Mouse (Mus musculus) bone marrow, adult 2 months (tissue): ENCODE measurements around the gene Tmprss9. TPM values are rescaled to one million over a fixed set of nuclear protein-coding genes. Genes with fewer than 3 reads are reported as not detected.

Source experiments
- H3K27ac ChIP-seq: fragments of 200-500 bp; 2 replicates; pipeline ENCODE4 v1.5.1; 2012; ENCODE audit warnings: low read depth, mild to moderate bottlenecking, control low read depth, inconsistent platforms, low read length; ENCODE audit not compliant: control insufficient read depth, poor library complexity, insufficient read depth
- H3K4me1 ChIP-seq: fragments of 200-500 bp; 2 replicates; pipeline ENCODE4 v1.6.1; 2011; ENCODE audit warnings: low read length; ENCODE audit not compliant: control insufficient read depth, insufficient read depth
- H3K4me3 ChIP-seq: fragments of 200-500 bp; replicated peaks from 2 replicates; pipeline ENCODE3; 2011; ENCODE audit warnings: mild to moderate bottlenecking, low read depth, low read length, control low read depth; ENCODE audit not compliant: control insufficient read depth
- CTCF ChIP-seq: fragments of 200-500 bp; IDR thresholded peaks from 2 replicates; pipeline ENCODE4 v1.5.1; 2011; ENCODE audit warnings: low read length, control low read depth; ENCODE audit not compliant: control insufficient read depth, insufficient read depth
- POLR2A ChIP-seq: fragments of 200-500 bp; IDR thresholded peaks from 2 replicates; pipeline ENCODE4 v1.6.1; 2011; ENCODE audit warnings: low read depth, mild to moderate bottlenecking, control low read depth, low read length, borderline replicate concordance; ENCODE audit not compliant: control insufficient read depth
- WGBS: fragments of 180-500 bp; shearing (Covaris S2); methylation state at CpG from one replicate; pipeline ENCODE4 v1.1.7; 2018; 5-methylcytosine and 5-hydroxymethylcytosine counted together
- polyA plus RNA-seq: library from polyadenylated mRNA; stranded (reverse); fragments of >200 nt; gene quantifications from 2 replicates; pipeline ENCODE4 v1.2.4, GENCODE M21; 2011; ENCODE audit warnings: low replicate concordance; ENCODE audit not compliant: missing spikeins, insufficient read depth, insufficient read length

Tmprss9 gene
- polyA plus RNA-seq, 1 experiment = not detected

DNA sequence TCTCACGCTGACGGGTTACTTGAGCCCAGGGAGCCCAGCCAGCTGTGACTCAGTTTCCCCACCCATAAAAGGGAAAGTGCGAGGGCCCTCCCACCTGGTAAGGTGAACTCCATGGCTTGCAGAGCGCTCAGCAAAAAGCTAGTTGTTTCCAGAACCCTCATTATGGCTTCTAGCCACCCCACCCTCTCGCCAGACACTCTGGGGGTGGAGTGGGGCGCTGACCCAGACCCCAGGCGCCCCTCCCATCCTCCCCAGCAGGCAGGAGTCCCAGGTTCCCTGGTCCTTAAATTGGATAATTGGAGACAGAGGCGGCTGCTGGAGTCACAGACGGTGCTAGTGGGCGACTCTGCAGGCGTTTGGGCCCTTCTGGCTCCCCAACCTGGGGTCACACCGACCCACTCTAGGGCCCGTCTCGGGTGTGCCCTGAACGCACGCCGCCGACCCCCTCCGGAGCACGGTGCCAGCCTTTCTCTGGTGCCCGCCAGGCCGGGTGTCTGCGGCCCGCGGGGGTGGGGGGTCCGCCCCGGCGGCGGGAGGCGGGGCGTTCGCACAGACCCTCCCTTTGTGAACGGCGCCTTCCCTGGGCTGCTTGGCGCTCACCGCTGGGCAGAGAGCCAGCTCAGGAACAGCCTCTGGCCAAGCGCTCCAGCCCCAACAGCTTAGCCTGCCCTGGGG lies 64.6 kb downstream of the Tmprss9 start:
- TF ChIP-seq CTCF = no peak
- TF ChIP-seq POLR2A = no peak
- WGBS = 4% methylated on average over 37 of the region's 37 CpGs

DNA sequence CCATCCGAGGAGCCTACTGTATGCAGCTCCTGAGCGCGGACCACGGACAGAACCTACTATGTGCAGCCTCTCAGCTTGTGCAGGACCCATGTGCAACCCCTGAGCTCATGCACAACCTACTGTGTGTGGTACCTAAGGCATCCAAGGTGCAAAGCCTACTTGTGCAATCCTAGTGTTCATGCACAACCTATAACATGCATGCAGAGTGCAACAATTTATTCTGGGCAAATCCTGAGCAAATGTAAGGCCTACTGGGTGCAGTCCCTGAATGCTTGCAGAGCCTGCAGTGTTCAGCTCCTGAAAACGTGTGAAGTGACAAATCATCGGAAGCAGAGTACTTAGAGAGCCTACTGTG lies 65.1 kb downstream of the Tmprss9 start:
- Histone ChIP-seq H3K4me1 (peaks cover 17% of the 10 kb centered on the region), H3K27ac (no peak overlapping the region), H3K4me3 (no peak overlapping the region)
- TF ChIP-seq POLR2A = no peak
- WGBS = 18% methylated on average over 6 of the region's 6 CpGs

More for the DNA sequence above, 64.6 kb downstream of the Tmprss9 start:
- Histone ChIP-seq H3K4me1 (peaks cover 17% of the 10 kb centered on the region), H3K4me3 (no peak overlapping the region), H3K27ac (no peak overlapping the region)

DNA sequence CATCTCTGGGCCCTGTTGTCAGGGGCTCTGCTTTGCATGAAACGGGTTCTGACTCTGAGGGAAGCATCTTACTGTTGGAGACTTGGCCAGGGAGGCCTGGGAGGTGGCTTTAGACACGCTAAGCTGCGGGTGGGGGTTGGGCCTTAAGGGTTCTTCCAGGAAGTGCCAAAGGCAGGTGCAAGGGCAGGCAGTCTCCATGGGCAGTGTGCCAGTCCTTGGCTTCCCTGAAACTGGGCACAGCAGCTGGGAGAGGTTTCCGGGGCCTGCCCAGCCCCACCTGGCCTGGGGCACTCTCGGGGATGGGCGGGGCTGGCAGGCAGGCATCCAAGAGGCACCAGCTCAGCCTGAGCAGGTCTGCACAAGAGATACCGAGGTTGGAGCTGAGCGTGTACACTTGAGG lies 66.0 kb downstream of the Tmprss9 start:
- 8% methylated on average over 8 of the region's 8 CpGs for WGBS
- TF ChIP-seq CTCF (no peak), POLR2A (no peak)
- peak overlapping the region; percentile 17; the same call in 1 of the 2 replicates for H3K27ac ChIP-seq
- no peak overlapping the region for H3K4me3 ChIP-seq
- peaks cover 17% of the 10 kb centered on the region for H3K4me1 ChIP-seq

DNA sequence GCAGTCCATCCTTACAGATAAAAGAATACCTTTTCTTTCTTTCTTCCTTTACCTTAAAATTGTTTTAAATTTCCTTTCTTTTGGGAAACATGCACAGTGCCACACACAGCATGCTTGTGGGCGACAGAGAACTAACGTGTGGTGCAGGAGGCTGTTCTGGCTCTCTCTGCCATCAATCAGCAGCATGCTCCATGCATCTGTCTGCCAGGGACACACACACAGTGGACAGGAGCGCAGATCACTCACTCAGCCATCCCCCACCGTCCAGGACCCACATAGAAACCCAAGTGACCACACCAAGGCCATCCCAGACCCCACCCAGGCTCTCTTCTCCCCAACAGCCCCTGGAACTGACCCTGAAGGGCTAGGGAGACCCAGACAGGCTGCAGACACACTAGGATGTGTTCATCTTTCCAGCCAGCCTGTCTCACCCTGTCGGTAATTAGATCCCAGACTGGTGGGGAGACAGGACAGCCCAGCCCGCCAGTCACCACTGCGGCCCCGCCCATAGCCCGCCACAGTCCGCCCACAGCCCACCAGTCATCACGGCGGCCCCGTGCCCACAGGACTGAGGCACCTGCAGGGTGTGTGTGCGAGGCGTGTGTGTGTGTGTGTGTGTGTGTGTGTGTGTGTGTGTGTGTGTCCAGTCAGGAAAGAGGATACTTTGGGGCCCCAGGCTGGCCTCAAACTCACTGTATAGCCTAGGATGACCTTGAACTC lies 67.3 kb downstream of the Tmprss9 start:
- TF ChIP-seq CTCF (no peak), POLR2A (no peak)
- WGBS = 26% methylated on average over 15 of the region's 15 CpGs
- Histone ChIP-seq H3K4me3 (no peak overlapping the region), H3K27ac (no peak overlapping the region), H3K4me1 (peaks cover 15% of the 10 kb centered on the region)

DNA sequence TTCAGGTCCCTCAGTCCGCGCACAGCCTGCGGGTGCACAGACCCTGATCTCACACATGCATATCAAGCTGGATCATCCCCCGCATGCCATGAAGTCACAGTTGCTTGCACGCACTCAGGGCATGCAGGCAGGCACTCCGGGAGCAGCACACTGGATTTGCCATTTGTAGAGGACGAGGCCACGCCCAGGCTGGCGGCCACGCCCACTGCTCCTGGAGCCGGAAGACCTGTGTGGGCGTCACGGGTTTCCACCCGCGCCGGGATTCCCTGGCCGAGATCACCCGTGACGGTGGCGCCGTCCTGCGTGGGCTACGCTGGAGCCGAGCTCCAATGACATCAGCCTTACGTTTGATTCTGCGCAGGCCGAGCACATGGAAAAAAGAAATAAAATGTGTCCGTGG lies 68.0 kb downstream of the Tmprss9 start:
- 1% methylated on average over 28 of the region's 28 CpGs for WGBS

DNA sequence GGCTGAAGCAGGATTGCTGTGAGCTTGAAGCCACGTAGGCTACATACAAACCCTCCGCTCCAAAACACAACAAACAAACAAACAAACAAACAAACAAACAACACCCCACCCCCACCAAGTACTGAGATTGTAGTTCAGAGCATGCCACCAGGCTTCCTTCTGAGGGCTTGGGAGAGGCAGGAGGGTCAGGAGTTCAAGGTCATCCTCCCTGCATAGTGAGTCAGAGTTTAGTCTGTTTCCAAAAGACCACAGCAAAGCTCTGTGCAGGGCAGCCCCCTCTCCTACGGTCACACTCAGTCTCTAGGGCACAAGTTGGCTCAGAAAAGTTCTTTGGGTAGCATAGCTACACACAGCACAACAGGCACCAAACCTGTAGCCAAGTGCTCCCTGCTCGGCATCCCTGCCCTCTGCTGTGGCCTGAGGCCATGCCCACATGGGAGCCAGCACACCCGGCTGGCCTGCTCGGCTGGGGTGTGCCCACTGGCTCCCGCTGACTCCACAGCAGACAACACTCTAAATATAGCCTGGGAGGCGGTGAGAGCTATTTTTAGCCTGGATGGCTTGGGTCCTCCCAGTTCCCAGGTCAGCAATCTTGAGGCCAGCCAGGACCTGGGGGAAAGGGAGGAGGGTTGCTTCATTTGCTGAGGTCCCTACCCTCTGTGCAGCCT lies 68.8 kb downstream of the Tmprss9 start:
- no peak overlapping the region for H3K27ac ChIP-seq
- WGBS = 24% methylated on average over 8 of the region's 8 CpGs
- peaks cover 13% of the 10 kb centered on the region for H3K4me1 ChIP-seq
- no peak for TF ChIP-seq POLR2A
- no peak for TF ChIP-seq CTCF
- peak overlapping the region; percentile 9 for H3K4me3 ChIP-seq

More for the DNA sequence above, 68.0 kb downstream of the Tmprss9 start:
- TF ChIP-seq CTCF (no peak), POLR2A (peak; percentile 37; the same call in 1 of the 2 replicates)
- no peak overlapping the region; the same call in 1 of the 2 replicates for H3K27ac ChIP-seq
- H3K4me3 ChIP-seq = peak overlapping the region; percentile 35
- peaks cover 14% of the 10 kb centered on the region for H3K4me1 ChIP-seq

DNA sequence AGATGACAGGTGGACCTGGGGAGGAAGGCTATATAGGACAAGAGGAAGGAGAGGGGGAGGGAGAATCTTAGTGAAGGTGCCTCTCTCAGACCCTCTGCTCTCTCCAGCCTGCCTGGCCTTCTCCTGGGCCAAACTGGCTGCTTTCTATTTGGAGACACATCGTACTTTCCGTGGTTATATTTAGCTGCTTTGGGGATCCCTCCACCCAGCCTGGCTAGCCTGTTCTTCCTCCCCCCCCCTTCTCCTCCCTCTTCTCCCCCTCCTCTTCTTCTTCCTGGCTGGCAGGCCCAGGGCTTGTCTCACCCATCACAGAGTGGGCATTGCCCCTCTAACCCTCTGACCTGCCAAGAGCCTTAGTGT lies 69.3 kb downstream of the Tmprss9 start:
- WGBS = 16% methylated on average over 2 of the region's 2 CpGs
- no peak overlapping the region for H3K27ac ChIP-seq
- peaks cover 13% of the 10 kb centered on the region for H3K4me1 ChIP-seq
- no peak for TF ChIP-seq POLR2A
- no peak for TF ChIP-seq CTCF
- H3K4me3 ChIP-seq = no peak overlapping the region

DNA sequence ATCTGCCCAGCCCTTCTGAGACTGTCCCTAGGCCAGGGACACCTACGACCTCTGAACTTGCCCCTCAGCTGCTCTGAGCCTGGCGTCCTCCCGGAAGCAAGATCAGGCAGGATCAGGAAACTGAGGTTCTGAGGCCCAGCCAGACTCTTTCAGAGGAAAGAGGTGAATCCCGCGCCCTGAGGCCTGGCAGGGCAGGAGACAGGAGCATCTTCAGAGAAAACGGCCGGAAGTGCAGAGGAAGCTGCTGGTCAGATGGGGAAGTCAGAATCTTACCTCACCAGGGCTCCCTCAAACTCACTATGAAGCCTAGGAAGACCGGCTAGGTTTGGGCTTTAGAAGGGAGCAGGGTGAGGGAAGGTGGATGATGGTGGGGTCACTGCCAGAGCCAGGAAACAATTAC lies 71.3 kb downstream of the Tmprss9 start:
- Histone ChIP-seq H3K27ac (peak overlapping the region; percentile 90), H3K4me3 (peak overlapping the region; percentile 26), H3K4me1 (peaks cover 9% of the 10 kb centered on the region)
- 5% methylated on average over 8 of the region's 8 CpGs for WGBS
- no peak for TF ChIP-seq POLR2A
- no peak for TF ChIP-seq CTCF
